Mouse (Mus musculus) CH12F3 (cell line): ENCODE results near the gene Bsph1.
"Not testable (repeated sequence)": the region's sequence is repeated elsewhere in the genome, so short reads cannot be mapped to it uniquely, and the experiment has no call there.

Experiments
- in situ Hi-C: fragments of 300-500 bp; cut with MboI; formaldehyde crosslinking; loops from 2 replicates; pipeline ENCODE4 v1.14.3; 2020; ENCODE audit warnings: low sequenced_read_pairs

Bsph1 gene

DNA sequence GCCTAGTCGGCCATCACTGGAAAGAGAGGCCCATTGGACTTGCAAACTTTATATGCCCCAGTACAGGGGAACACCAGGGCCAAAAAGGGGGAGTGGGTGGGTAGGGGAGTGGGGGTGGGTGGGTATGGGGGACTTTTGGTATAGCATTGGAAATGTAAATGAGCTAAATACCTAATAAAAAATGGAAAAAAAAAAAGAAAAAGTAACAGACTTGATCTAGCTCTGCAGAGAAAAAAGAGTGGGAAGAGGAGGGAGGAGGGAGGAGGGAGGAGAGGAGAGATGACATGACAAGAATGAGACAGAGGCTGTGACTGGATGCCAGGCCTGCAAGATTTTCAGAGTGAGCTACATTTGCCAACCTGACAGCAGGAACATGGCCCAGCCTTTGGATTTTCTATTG is at the start of gene Bsph1:
Gene Bsph1, plus strand, starts transcription at position 301 of the 400 bp plus-strand sequence.
- in situ Hi-C loops, result not testable (repeated sequence)

DNA sequence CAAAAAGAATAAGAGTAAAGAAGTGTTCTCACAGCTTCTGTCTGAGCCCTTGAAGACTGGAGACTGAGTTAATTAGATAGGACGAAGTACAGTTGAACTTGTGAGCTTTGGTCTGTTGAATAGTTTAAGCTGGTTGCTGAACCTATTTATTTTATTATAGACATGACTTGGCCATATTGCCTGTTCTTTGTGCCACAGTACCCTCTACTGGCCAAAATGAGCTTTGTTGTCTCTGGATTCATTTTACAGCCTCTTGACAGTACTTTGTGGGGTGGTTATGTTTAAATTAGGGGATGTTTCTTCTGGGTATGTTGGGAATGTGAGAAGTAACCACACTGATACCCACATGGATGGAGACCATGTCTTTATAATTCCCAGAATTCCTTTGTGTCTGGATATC is 60.9 kb downstream of the Bsph1 start:
- in situ Hi-C loops, result no loop called here
